Mouse (Mus musculus) heart, adult 2 months (tissue): ENCODE data around the gene Tm2d1. TPM values are rescaled to one million over a fixed set of nuclear protein-coding genes. Genes with fewer than 3 reads are reported as not detected.
A peak's percentile ranks its signal among the peaks of the same experiment; 100 is the strongest.

ENCODE experiments used
- DNase-seq, 2 experiments: peaks; one replicate each; pipeline ENCODE4 v3.0.0; 2021
- H3K27ac ChIP-seq: fragments of 200-600 bp; 2 replicates; pipeline ENCODE4 v1.8.1; 2022
- H3K27me3 ChIP-seq: fragments of 200-500 bp; 2 replicates; pipeline ENCODE4 v1.6.1; 2012; ENCODE audit warnings: mild to moderate bottlenecking, low read length, inconsistent platforms, mixed read lengths; ENCODE audit not compliant: control insufficient read depth, insufficient read depth
- H3K36me3 ChIP-seq: fragments of 200-500 bp; 2 replicates; pipeline ENCODE4 v1.6.1; 2012; ENCODE audit warnings: low read length, inconsistent platforms; ENCODE audit not compliant: control insufficient read depth, insufficient read depth
- H3K4me1 ChIP-seq: fragments of 200-500 bp; 2 replicates; pipeline ENCODE4 v1.6.1; 2011; ENCODE audit warnings: low read length; ENCODE audit not compliant: control insufficient read depth, insufficient read depth
- H3K4me3 ChIP-seq: fragments of 200-600 bp; 2 replicates; pipeline ENCODE4 v1.8.1; 2022
- H3K79me2 ChIP-seq: fragments of 200-500 bp; replicated peaks from 2 replicates; pipeline ENCODE4 v1.6.1; 2012; ENCODE audit warnings: mild to moderate bottlenecking, inconsistent platforms, low read length, moderate library complexity, mixed read lengths; ENCODE audit not compliant: control insufficient read depth, insufficient read depth
- H3K9ac ChIP-seq: fragments of 200-500 bp; 2 replicates; pipeline ENCODE4 v1.6.1; 2012; ENCODE audit warnings: low read depth, mild to moderate bottlenecking, control low read depth, inconsistent platforms, low read length, mixed read lengths
- CTCF ChIP-seq: fragments of 200-600 bp; IDR thresholded peaks from 2 replicates; pipeline ENCODE4 v1.8.1; 2022; ENCODE audit warnings: antibody characterized with exemption, mild to moderate bottlenecking, moderate library complexity
- EP300 ChIP-seq: fragments of 200-500 bp; IDR thresholded peaks from 2 replicates; pipeline ENCODE4 v1.6.1; 2011; ENCODE audit warnings: low read depth, low read length, control low read depth; ENCODE audit not compliant: insufficient read depth
- POLR2A ChIP-seq: fragments of 200-500 bp; IDR thresholded peaks from 2 replicates; pipeline ENCODE4 v1.6.1; 2011; ENCODE audit warnings: mild to moderate bottlenecking, low read depth, low read length, control low read depth; ENCODE audit not compliant: insufficient read depth
- WGBS: fragments of 180-500 bp; shearing (Covaris S2); methylation state at CpG from one replicate; pipeline ENCODE4 v1.1.7; 2018; 5-methylcytosine and 5-hydroxymethylcytosine counted together
- intact Hi-C: fragments of 180-260 bp; cut with DNase I; formaldehyde crosslinking; loops from one replicate; pipeline ENCODE4 v1.15.1; 2025
- polyA plus RNA-seq: library from polyadenylated mRNA; depleted of rRNA; stranded (reverse); fragments of >200 nt; gene quantifications from 2 replicates; pipeline ENCODE4 v1.2.3, GENCODE M21; 2012
- total RNA-seq, 2 experiments: library from RNA; stranded (reverse); gene quantifications; 2 replicates each; pipeline ENCODE4 v1.2.3; 2021

Gene Tm2d1
- total and polyA plus RNA-seq, 3 experiments: 20.0 to 49.2 (median 44.0) TPM

GRCm38 (mm10) chr4:98375401-98375800 lies 7.7 kb downstream of the Tm2d1 start:
- Histone ChIP-seq H3K4me1 (no peaks in the 10 kb centered on the region; the same call in 1 of the 2 replicates), H3K27ac (no peak overlapping the region), H3K9ac (no peak overlapping the region), H3K79me2 (peaks cover 3% of the 10 kb centered on the region; the same call in 1 of the 2 replicates), H3K36me3 (peaks cover 4% of the 10 kb centered on the region), H3K4me3 (no peak overlapping the region), H3K27me3 (no peaks in the 10 kb centered on the region)
- DNase-seq: no peak
- TF ChIP-seq CTCF (peak; percentile 54), POLR2A (no peak)
- 58% methylated on average over 4 of the region's 4 CpGs for WGBS
- intact Hi-C loops: no loop called here

- intact Hi-C loops: no loop called here
- TF ChIP-seq POLR2A: no peak
- no peak for TF ChIP-seq EP300
- no peak for TF ChIP-seq CTCF
- Histone ChIP-seq H3K27me3 (no peaks in the 10 kb centered on the region), H3K79me2 (no peaks in the 10 kb centered on the region; the same call in 1 of the 2 replicates), H3K4me3 (no peak overlapping the region), H3K4me1 (no peaks in the 10 kb centered on the region), H3K27ac (no peak overlapping the region), H3K36me3 (peaks cover 2% of the 10 kb centered on the region; the same call in 1 of the 2 replicates), H3K9ac (no peak overlapping the region)
- 96% methylated on average over 9 of the region's 9 CpGs for WGBS
- DNase-seq: no peak
Observed at GRCm38 (mm10) chr4:98358034-98358809, 24.9 kb downstream of the Tm2d1 start.

- intact Hi-C loops: no loop called here
- 60% methylated on average over 5 of the region's 5 CpGs for WGBS
Observed at GRCm38 (mm10) chr4:98348580-98348979, 34.5 kb downstream of the Tm2d1 start.

GRCm38 (mm10) chr4:98345783-98346182 lies 37.3 kb downstream of the Tm2d1 start:
- Histone ChIP-seq H3K4me3 (no peak overlapping the region), H3K9ac (no peak overlapping the region), H3K36me3 (no peaks in the 10 kb centered on the region), H3K4me1 (no peaks in the 10 kb centered on the region), H3K27ac (no peak overlapping the region), H3K79me2 (no peaks in the 10 kb centered on the region), H3K27me3 (no peaks in the 10 kb centered on the region)
- TF ChIP-seq CTCF: no peak
- TF ChIP-seq POLR2A: no peak
- 85% methylated on average over 10 of the region's 10 CpGs for WGBS
- DNase-seq: no peak
- intact Hi-C loops: no loop called here

More at GRCm38 (mm10) chr4:98348580-98348979, 34.5 kb downstream of the Tm2d1 start:
- H3K79me2 ChIP-seq: no peaks in the 10 kb centered on the region
- H3K4me3 ChIP-seq: no peak overlapping the region
- no peak overlapping the region for H3K9ac ChIP-seq
- H3K4me1 ChIP-seq: no peaks in the 10 kb centered on the region
- DNase-seq: no peak
- H3K27me3 ChIP-seq: no peaks in the 10 kb centered on the region
- TF ChIP-seq POLR2A: no peak
- TF ChIP-seq CTCF: no peak
- TF ChIP-seq EP300: no peak
- no peak overlapping the region for H3K27ac ChIP-seq
- no peaks in the 10 kb centered on the region for H3K36me3 ChIP-seq

GRCm38 (mm10) chr4:98339992-98340564 lies 43.0 kb downstream of the Tm2d1 start:
- no peak for DNase-seq
- no peaks in the 10 kb centered on the region for H3K36me3 ChIP-seq
- TF ChIP-seq POLR2A: no peak
- no peak for TF ChIP-seq EP300
- TF ChIP-seq CTCF: no peak
- intact Hi-C loops: no loop called here
- H3K79me2 ChIP-seq: no peaks in the 10 kb centered on the region
- 74% methylated on average over 10 of the region's 10 CpGs for WGBS
- H3K9ac ChIP-seq: no peak overlapping the region
- H3K4me3 ChIP-seq: no peak overlapping the region
- H3K27me3 ChIP-seq: 0 out of 2 replicates have a peak, but pooled peaks cover 2% of the 10 kb centered on the region
- no peak overlapping the region for H3K27ac ChIP-seq
- H3K4me1 ChIP-seq: no peaks in the 10 kb centered on the region
